Mouse (Mus musculus) liver, embryonic 14.5 days (tissue): ENCODE results near the gene Myo10. TPM values are rescaled to one million over a fixed set of nuclear protein-coding genes. Genes with fewer than 3 reads are reported as not detected.

Experiments used
- ATAC-seq: fragments of 200-750 bp; cut with Nextera tagmentation; 2 replicates; pipeline ENCODE4 v1.8.0; 2017; ENCODE audit warnings: moderate number of reproducible peaks, mild to moderate bottlenecking, moderate library complexity; ENCODE audit not compliant: insufficient read depth
- DNase-seq, 3 experiments: peaks; one replicate each; pipeline ENCODE4 v3.0.0-alpha.2; 2012 to 2013; ENCODE audit warnings: low read depth in 3 of 3, low spot score in 3 of 3
- H3K27ac ChIP-seq: fragments of 300-500 bp; sonication (generic); 2 replicates; pipeline ENCODE4 v1.5.1; 2014; ENCODE audit warnings: moderate library complexity, mild to moderate bottlenecking, control low read depth, inconsistent platforms
- H3K27me3 ChIP-seq: fragments of 300-500 bp; sonication (generic); 2 replicates; pipeline ENCODE4 v1.6.1; 2014; ENCODE audit warnings: mild to moderate bottlenecking, low read length, moderate library complexity; ENCODE audit not compliant: control insufficient read depth, insufficient read depth
- H3K36me3 ChIP-seq: fragments of 300-500 bp; sonication (generic); replicated peaks from 2 replicates; pipeline ENCODE4 v1.6.1; 2014; ENCODE audit warnings: low read depth; ENCODE audit not compliant: control insufficient read depth, insufficient read depth
- H3K4me1 ChIP-seq, 2 experiments: fragments of 200-500 bp in 1 of 2; fragments of 300-500 bp in 1 of 2; sonication (generic) in 1 of 2; replicated peaks; 2 replicates each; pipeline ENCODE4 v1.6.1; 2012 to 2014; ENCODE audit warnings: antibody characterized with exemption in 1 of 2, inconsistent platforms in 1 of 2, low read length in 1 of 2; ENCODE audit not compliant: control insufficient read depth in 2 of 2, insufficient read depth in 2 of 2
- H3K4me2 ChIP-seq: fragments of 300-500 bp; sonication (generic); 2 replicates; pipeline ENCODE4 v1.6.1; 2014; ENCODE audit warnings: low read depth, mild to moderate bottlenecking, control low read depth, moderate library complexity
- H3K4me3 ChIP-seq, 2 experiments: fragments of 200-500 bp in 1 of 2; fragments of 300-500 bp in 1 of 2; sonication (generic) in 1 of 2; 2 replicates each; pipeline ENCODE4 v1.5.1; 2012 to 2014; ENCODE audit warnings: low read depth in 2 of 2, low read length in 2 of 2, mild to moderate bottlenecking in 2 of 2, control low read depth in 1 of 2, inconsistent platforms in 1 of 2, moderate library complexity in 1 of 2; ENCODE audit not compliant: insufficient read depth in 1 of 2
- H3K9ac ChIP-seq: fragments of 300-500 bp; sonication (generic); replicated peaks from 2 replicates; pipeline ENCODE4 v1.6.1; 2014; ENCODE audit warnings: mild to moderate bottlenecking, control low read depth, moderate library complexity
- H3K9me3 ChIP-seq: fragments of 300-500 bp; sonication (generic); 2 replicates; pipeline ENCODE4 v1.6.1; 2016; ENCODE audit warnings: low read length, mixed read lengths; ENCODE audit not compliant: control insufficient read depth
- CTCF ChIP-seq: IDR thresholded peaks from 2 replicates; pipeline ENCODE4 v1.5.1; 2016; ENCODE audit warnings: antibody characterized with exemption, low read depth, control low read depth
- EP300 ChIP-seq: IDR thresholded peaks from 2 replicates; pipeline ENCODE4 v1.6.1; 2016; ENCODE audit warnings: antibody characterized with exemption, low read depth
- WGBS: fragments of 180-500 bp; shearing (Covaris S2); extraction: QIAGEN DNeasy Blood & Tissue Kit; methylation state at CpG from one replicate; pipeline ENCODE4 v1.1.7; 2014; ENCODE audit not compliant: insufficient replicate concordance; 5-methylcytosine and 5-hydroxymethylcytosine counted together
- polyA plus RNA-seq, 2 experiments: library from polyadenylated mRNA; depleted of rRNA in 1 of 2; stranded (reverse) in 1 of 2; unstranded in 1 of 2; fragments of >200 nt; fragmentation: Nextera tagmentation in 1 of 2; extraction: Ambion mirVana in 1 of 2; gene quantifications; 2 replicates each; pipeline versions ENCODE4 v1.2.1 to v1.2.3; 2012 to 2014

Myo10 gene
- polyA plus RNA-seq, 2 experiments, result 2.6 to 2.9 TPM

GRCm38 (mm10) chr15:25587943-25588342 lies 34.4 kb upstream of the Myo10 start:
- TF ChIP-seq EP300 (no peak), CTCF (no peak)
- no peaks in the 10 kb centered on the region for H3K27me3 ChIP-seq
- ATAC-seq (no peak), DNase-seq (no peak)
- 68% methylated on average over 8 of the region's 8 CpGs for WGBS
- H3K4me1 ChIP-seq, result peaks cover 0 to 10% of the 10 kb centered on the region in 2 experiments; a peak in 2 of 4 replicates
- no peak overlapping the region for H3K9ac ChIP-seq
- H3K4me2 ChIP-seq, result no peak overlapping the region
- no peaks in the 10 kb centered on the region for H3K36me3 ChIP-seq
- H3K4me3 ChIP-seq, result no peak overlapping the region
- H3K27ac ChIP-seq, result no peak overlapping the region
- no peaks in the 10 kb centered on the region for H3K9me3 ChIP-seq

- Histone ChIP-seq H3K27ac (no peak overlapping the region), H3K4me2 (no peak overlapping the region), H3K9ac (no peak overlapping the region), H3K9me3 (no peaks in the 10 kb centered on the region), H3K36me3 (no peaks in the 10 kb centered on the region), H3K4me1 (peaks cover 0 to 10% of the 10 kb centered on the region in 2 experiments; a peak in 2 of 4 replicates), H3K4me3 (no peak overlapping the region), H3K27me3 (no peaks in the 10 kb centered on the region)
- peak; percentile 74 for ATAC-seq
- TF ChIP-seq CTCF (no peak), EP300 (no peak)
- peak in 2 of 3 experiments; percentile 13 to 16 for DNase-seq
- WGBS, result 60% methylated on average over 11 of the region's 11 CpGs
Measured at GRCm38 (mm10) chr15:25589318-25589902, 32.9 kb upstream of the Myo10 start.

GRCm38 (mm10) chr15:25589916-25590315 lies 32.4 kb upstream of the Myo10 start:
- ATAC-seq, result no peak
- no peak overlapping the region for H3K9ac ChIP-seq
- peaks cover 0 to 9% of the 10 kb centered on the region in 2 experiments; a peak in 2 of 4 replicates for H3K4me1 ChIP-seq
- DNase-seq, result no peak
- TF ChIP-seq EP300 (no peak), CTCF (no peak)
- H3K9me3 ChIP-seq, result no peaks in the 10 kb centered on the region
- H3K4me2 ChIP-seq, result no peak overlapping the region
- no peak overlapping the region for H3K27ac ChIP-seq
- H3K4me3 ChIP-seq, result no peak overlapping the region
- WGBS, result 71% methylated on average over 5 of the region's 5 CpGs
- H3K36me3 ChIP-seq, result no peaks in the 10 kb centered on the region
- H3K27me3 ChIP-seq, result no peaks in the 10 kb centered on the region

GRCm38 (mm10) chr15:25590891-25591290 lies 31.4 kb upstream of the Myo10 start:
- Histone ChIP-seq H3K4me2 (no peak overlapping the region), H3K27ac (no peak overlapping the region), H3K36me3 (no peaks in the 10 kb centered on the region), H3K9ac (no peak overlapping the region), H3K9me3 (no peaks in the 10 kb centered on the region), H3K4me3 (no peak overlapping the region), H3K4me1 (peaks cover 0 to 7% of the 10 kb centered on the region in 2 experiments; a peak in 2 of 4 replicates), H3K27me3 (no peaks in the 10 kb centered on the region)
- DNase-seq, result no peak
- no peak for ATAC-seq
- TF ChIP-seq CTCF (no peak), EP300 (no peak)
- WGBS, result 81% methylated on average over 7 of the region's 7 CpGs

- WGBS, result 33% methylated on average over 4 of the region's 4 CpGs
- DNase-seq, result no peak
Measured at GRCm38 (mm10) chr15:25591964-25592363, 30.4 kb upstream of the Myo10 start.

More at GRCm38 (mm10) chr15:25591964-25592363, 30.4 kb upstream of the Myo10 start:
- peaks cover 0 to 7% of the 10 kb centered on the region in 2 experiments; a peak in 2 of 4 replicates for H3K4me1 ChIP-seq
- H3K36me3 ChIP-seq, result no peaks in the 10 kb centered on the region
- H3K27me3 ChIP-seq, result no peaks in the 10 kb centered on the region
- TF ChIP-seq CTCF (no peak), EP300 (no peak)
- no peak for ATAC-seq
- no peak overlapping the region for H3K4me3 ChIP-seq
- no peak overlapping the region for H3K27ac ChIP-seq
- H3K9ac ChIP-seq, result no peak overlapping the region
- H3K9me3 ChIP-seq, result no peaks in the 10 kb centered on the region
- no peak overlapping the region for H3K4me2 ChIP-seq
